Mouse (Mus musculus) bone marrow macrophage, adult 2 months (primary cell): Measurements from ENCODE around the gene Nop9.

Experiments used
- CTCF ChIP-seq: IDR thresholded peaks from 2 replicates; pipeline ENCODE4 v1.5.1; 2012; ENCODE audit warnings: low read depth, mild to moderate bottlenecking, low read length, moderate library complexity
- POLR2A ChIP-seq: IDR thresholded peaks from 2 replicates; pipeline ENCODE4 v1.6.1; 2012; ENCODE audit warnings: mild to moderate bottlenecking, low read depth, low read length, borderline replicate concordance

DNA sequence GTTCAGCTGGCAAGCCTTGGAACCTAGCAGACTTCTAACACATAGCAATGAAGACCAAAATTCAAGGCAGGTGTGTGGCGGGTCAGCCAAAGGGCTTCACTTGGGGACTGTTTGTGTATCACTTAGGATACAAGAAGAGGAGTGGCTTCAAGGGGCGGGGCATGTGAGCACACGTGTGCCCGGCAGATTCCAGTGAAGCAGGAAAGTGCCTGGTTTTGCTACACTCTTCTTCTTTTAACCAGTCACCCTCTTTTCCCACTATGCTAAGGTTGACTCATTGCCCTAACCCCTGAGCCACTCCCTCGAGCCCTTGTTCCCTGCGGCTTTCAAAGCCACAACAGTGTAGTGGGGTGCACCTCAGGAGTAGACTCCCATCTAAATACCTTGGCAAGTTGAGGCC lies 30.6 kb upstream of the Nop9 start:
- TF ChIP-seq CTCF (no peak), POLR2A (no peak)
